Mouse (Mus musculus): ENCODE measurements around the gene Lrrc74b. TPM values are rescaled to one million over a fixed set of nuclear protein-coding genes. Genes with fewer than 3 reads are reported as not detected.
A peak's percentile ranks its signal among the peaks of the same experiment; 100 is the strongest.
"Not testable (repeated sequence)": the region's sequence is repeated elsewhere in the genome, so short reads cannot be mapped to it uniquely, and the experiment has no call there.

The Lrrc74b gene
- polyA plus RNA-seq, 1 experiment from 2014 or later = 0.89 TPM

DNA sequence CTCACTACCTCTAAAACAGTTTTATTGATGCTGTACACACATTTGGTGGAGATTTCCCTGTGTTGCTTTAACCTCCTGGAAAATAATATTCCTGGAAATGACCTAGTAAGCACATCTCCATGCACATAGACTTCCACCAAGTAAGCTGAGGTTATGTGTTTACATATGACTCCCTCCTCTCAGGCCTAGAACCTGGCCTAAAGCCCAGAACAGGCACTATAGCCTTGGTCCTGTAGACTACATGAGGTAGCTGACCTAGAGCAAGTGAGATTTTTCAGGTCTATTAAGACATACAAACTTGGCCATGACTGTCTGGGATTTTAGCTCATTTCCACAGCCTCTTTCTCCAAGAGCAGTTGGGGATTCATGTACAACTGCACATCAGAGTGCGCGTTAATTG, 50.9 kb downstream of the Lrrc74b start:
- Histone ChIP-seq H3K4me3 (peak overlapping the region; percentile 70; the same call in 1 of the 2 replicates), H3K4me2 (replicated peaks) (peak overlapping the region; percentile 72), H3K27ac (replicated peaks) (no peak overlapping the region), H3K36me3 (peaks cover 25% of the 10 kb centered on the region), H3K9me3 (no peaks in the 10 kb centered on the region), H3K4me1 (peaks cover 18% of the 10 kb centered on the region), H3K9ac (replicated peaks) (peak overlapping the region; percentile 86; the same call in 1 of the 2 replicates), H3K27me3 (no peaks in the 10 kb centered on the region)
- WGBS = 94% methylated on average over 2 of the region's 2 CpGs
- ATAC-seq (replicated peaks) = no peak

DNA sequence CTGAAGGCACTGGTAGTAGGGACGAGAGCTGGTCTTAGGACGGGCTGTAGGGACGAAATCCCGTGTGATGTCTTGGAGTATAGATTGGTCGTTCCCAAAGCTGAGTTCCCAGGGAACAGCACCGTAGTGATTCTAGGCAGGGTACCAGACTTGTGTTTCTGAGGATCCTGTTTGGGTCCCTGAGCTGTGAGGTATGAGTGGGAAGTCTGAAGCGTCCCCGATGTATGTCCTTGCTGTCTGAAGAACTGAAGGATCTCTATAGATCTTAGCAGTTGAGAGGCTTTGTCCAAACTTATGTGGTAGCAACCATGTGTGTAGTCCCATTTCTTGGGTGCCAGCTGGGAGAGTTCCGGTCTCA, 51.8 kb downstream of the Lrrc74b start:
- H3K4me2 ChIP-seq (replicated peaks) = peak overlapping the region; percentile 72
- peak overlapping the region; percentile 86 for H3K9ac ChIP-seq (replicated peaks)
- 8% methylated on average over 9 of the region's 9 CpGs for WGBS
- peaks cover 25% of the 10 kb centered on the region for H3K36me3 ChIP-seq
- H3K27ac ChIP-seq (replicated peaks) = peak overlapping the region; percentile 95
- H3K4me3 ChIP-seq = peak overlapping the region; percentile 70
- H3K9me3 ChIP-seq = no peaks in the 10 kb centered on the region
- ATAC-seq (replicated peaks) = no peak
- no peaks in the 10 kb centered on the region for H3K27me3 ChIP-seq
- peaks cover 18% of the 10 kb centered on the region for H3K4me1 ChIP-seq

DNA sequence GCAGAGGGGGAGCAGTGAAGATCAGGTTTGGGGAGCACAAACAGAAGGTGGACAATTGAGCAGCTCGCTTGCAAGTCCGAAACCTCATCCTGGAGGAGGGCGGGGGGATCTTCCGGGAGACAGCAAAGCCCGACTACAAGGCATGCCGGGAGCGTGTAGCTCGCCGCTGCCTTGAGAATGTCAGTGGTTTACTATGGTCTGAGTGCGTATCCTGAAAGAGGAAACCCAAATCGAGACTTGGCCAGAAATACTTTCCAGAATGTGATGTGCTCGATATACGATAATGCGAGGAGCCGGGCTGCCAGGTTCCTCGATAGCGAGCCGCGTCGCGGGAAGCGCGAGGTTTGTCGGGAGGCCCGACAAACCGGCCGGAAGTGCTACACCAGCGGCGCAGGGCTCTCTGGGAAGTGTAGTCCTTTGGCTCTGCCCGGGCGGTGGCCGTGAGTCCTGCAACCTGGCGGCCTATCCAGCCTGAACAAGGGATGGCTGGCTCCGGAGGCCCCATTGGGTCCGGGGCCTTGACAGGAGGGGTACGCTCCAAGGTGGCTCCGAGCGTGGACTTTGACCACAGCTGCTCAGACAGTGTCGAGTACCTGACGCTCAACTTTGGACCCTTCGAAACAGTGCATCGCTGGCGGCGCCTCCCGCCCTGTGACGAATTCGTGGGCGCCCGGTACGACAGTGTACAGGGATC, 52.4 kb downstream of the Lrrc74b start, which contains the start of gene Lztr1:
Gene Lztr1, plus strand, starts transcription at position 143 of the 694 bp plus-strand sequence.
- under 1% methylated on average over 50 of the region's 50 CpGs for WGBS
- Histone ChIP-seq H3K27ac (replicated peaks) (peak within 1 kb of the TSS; percentile 95), H3K4me1 (peaks cover 18% of the 10 kb centered on the region), H3K4me3 (peak within 1 kb of the TSS; percentile 70), H3K36me3 (peaks cover 20% of the 10 kb centered on the region), H3K9me3 (no peaks in the 10 kb centered on the region), H3K9ac (replicated peaks) (peak within 1 kb of the TSS; percentile 86), H3K4me2 (replicated peaks) (peak within 1 kb of the TSS; percentile 72), H3K27me3 (no peaks in the 10 kb centered on the region)
- ATAC-seq (replicated peaks) = peak; percentile 98

DNA sequence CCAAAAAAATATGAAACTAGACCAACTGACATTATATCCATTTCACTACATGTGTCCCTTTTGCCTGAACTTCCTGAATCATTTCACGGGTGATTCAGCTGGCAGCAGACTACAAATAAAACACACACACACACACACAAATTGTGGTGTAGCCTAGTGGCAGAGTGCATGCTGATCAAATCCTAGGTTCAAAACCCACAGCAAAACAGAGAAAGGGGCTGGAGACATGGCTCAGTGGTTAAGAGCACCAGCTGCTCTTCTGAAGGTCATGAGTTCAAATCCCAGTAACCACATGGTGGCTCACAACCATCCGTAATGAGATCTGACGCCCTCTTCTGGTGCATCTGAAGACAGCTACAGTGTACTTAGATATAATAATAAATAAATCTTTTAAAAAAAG, 53.0 kb downstream of the Lrrc74b start:
- Histone ChIP-seq H3K4me3 (peak overlapping the region; percentile 70), H3K9ac (replicated peaks) (peak overlapping the region; percentile 86), H3K4me2 (replicated peaks) (peak overlapping the region; percentile 72), H3K4me1 (peaks cover 18% of the 10 kb centered on the region), H3K36me3 (peaks cover 13% of the 10 kb centered on the region), H3K27ac (replicated peaks) (peak overlapping the region; percentile 95)
- 33% methylated on average over 3 of the region's 3 CpGs for WGBS
- ATAC-seq (replicated peaks); H3K27me3 ChIP-seq; H3K9me3 ChIP-seq: not testable (repeated sequence)

DNA sequence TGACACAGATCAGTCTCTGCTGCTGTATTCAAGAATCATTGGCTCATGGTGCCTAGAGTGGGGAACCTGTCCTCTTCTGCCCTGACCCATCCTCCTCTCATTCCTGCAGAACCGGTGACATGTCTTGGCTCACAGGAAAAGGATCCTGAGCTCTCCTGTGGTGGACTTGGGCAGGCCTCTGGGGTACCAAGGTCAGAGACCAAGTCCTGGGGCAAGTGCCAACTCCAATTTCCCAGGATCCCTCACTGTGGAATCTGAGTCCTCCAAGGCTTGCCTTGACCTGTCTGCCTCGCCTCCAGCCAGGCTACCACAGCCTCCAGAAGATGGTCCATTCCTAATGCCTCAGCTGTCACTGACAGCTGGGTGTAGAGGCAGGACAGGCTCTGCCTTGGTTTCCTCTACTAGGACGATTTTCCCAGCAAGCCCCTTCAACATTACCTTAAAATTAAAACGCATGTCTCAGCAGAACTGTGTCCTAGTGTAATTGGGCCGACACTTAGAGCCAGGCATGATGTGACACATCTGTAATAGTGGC, 54.0 kb downstream of the Lrrc74b start:
- Histone ChIP-seq H3K4me1 (peaks cover 18% of the 10 kb centered on the region), H3K4me3 (no peak overlapping the region), H3K36me3 (peaks cover 3% of the 10 kb centered on the region; the same call in 1 of the 2 replicates), H3K27me3 (no peaks in the 10 kb centered on the region), H3K9me3 (no peaks in the 10 kb centered on the region), H3K27ac (replicated peaks) (no peak overlapping the region), H3K9ac (replicated peaks) (no peak overlapping the region), H3K4me2 (replicated peaks) (no peak overlapping the region)
- WGBS = 83% methylated on average over 5 of the region's 5 CpGs
- ATAC-seq (replicated peaks) = no peak

DNA sequence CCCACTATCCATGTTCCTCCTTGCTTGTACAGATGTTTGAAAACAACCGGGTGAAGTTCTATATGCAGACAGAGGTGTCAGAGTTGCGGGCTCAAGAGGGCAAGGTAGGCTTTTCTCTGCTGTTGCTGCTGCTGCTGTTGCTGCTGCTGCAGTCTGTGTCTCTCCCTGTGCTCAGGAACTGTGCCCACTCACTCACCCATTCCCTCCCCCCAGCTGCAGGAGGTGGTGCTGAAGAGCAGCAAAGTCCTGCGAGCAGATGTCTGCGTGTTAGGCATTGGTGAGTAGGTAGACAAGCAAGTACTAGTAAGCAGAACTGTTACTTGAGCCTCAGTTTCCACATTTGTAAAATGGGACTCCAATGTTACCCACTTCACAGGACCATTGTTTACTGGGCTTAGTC, 58.4 kb downstream of the Lrrc74b start:
- Histone ChIP-seq H3K27ac (replicated peaks) (no peak overlapping the region), H3K9ac (replicated peaks) (no peak overlapping the region), H3K27me3 (no peaks in the 10 kb centered on the region), H3K4me2 (replicated peaks) (no peak overlapping the region), H3K36me3 (no peaks in the 10 kb centered on the region), H3K9me3 (no peaks in the 10 kb centered on the region), H3K4me1 (peaks cover 9% of the 10 kb centered on the region), H3K4me3 (no peak overlapping the region)
- WGBS = 88% methylated on average over 4 of the region's 4 CpGs
- no peak for ATAC-seq (replicated peaks)

DNA sequence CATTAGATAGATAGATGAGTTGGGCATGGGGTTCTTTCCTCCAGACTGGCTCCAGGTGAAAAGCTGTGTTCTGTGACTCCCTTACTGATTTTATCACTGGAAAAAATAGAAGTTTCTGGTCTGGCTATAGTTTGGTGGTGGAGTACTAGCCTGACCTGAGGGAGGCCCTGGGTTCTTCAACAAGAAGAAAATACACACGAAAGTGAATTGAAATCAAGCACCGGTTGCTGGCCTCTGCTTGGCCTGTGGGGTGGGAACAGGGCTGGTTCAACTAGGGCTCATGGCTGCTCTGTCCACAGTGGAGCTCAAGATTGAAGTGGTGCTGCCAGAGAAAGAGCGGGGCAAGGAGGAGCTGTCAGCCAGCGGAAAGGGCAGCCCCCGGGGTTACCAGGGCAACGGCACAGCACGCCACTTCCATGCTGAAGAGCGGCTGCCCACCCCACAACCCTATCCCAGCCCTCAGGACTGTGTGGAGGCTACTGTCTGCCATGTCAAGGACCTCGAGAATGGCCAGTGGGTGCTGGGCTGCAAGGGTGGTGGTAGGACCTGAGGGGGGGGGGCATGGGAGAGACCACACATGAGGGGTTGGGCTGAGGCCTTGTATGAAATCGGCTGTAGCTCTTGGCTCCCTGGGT, 61.7 kb downstream of the Lrrc74b start:
- H3K36me3 ChIP-seq = no peaks in the 10 kb centered on the region
- H3K4me2 ChIP-seq (replicated peaks) = peak overlapping the region; percentile 9; the same call in 1 of the 2 replicates
- WGBS = 13% methylated on average over 10 of the region's 10 CpGs
- ATAC-seq (replicated peaks) = peak; percentile 80
- H3K27ac ChIP-seq (replicated peaks) = peak overlapping the region; percentile 14; the same call in 1 of the 2 replicates
- no peak overlapping the region for H3K4me3 ChIP-seq
- H3K4me1 ChIP-seq = peaks cover 19% of the 10 kb centered on the region
- no peaks in the 10 kb centered on the region for H3K9me3 ChIP-seq
- H3K9ac ChIP-seq (replicated peaks) = no peak overlapping the region
- no peaks in the 10 kb centered on the region for H3K27me3 ChIP-seq

DNA sequence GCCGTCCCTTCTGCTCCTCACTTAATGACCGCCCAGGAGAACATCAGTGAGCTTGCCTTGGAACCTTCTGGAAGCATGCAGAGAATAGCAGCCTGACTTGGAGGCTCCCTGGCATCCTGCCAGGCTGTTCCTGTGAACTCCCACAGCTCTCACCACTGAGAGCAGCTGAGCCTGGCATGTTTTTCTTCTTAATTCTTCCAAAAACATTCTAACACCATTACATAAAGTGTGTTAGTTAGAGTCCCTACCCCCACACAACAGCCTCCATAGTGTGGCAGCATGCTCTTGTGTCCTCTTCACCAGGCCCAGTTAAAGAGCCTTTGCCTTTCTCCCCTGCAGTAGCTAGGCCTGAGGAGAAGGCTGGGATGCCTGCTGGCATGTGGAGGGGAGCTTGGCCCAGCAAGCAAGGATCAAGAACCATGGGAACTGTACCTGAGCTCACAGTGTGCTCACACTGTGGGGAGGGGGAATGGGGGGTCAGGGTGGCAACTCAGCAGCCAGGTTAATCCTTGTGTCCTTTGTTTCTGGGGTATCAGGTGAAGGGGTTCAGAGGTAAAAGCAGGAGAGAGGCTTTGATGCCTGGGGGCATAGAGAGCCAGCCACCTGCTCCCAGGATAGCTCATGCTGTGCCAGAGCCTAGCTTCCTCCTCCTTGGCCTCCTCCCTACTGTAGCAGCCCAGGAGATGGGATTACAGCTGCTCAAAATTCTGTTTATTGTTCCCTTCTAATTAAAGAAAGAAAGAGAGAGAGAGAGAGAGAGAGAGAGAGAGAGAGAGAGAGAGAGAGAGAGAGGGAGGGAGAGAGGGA, 64.3 kb downstream of the Lrrc74b start:
- no peak overlapping the region for H3K4me3 ChIP-seq
- no peaks in the 10 kb centered on the region for H3K9me3 ChIP-seq
- H3K27ac ChIP-seq (replicated peaks) = peak overlapping the region; percentile 79
- WGBS = 33% methylated on average over 2 of the region's 2 CpGs
- peaks cover 19% of the 10 kb centered on the region for H3K4me1 ChIP-seq
- H3K4me2 ChIP-seq (replicated peaks) = no peak overlapping the region
- no peak overlapping the region for H3K9ac ChIP-seq (replicated peaks)
- no peaks in the 10 kb centered on the region for H3K36me3 ChIP-seq
- ATAC-seq (replicated peaks) = peak; percentile 52
- no peaks in the 10 kb centered on the region for H3K27me3 ChIP-seq

Other genes starting within 250 kb of the Lrrc74b start
- gene Serpind1, start 229.9 kb downstream of the Lrrc74b start, polyA plus RNA-seq (2015; fragmentation: Nextera tagmentation; extraction: Ambion mirVana) = 1.0 and 1.8 TPM in 2 replicates
- 23.5 and 27.0 TPM in 2 replicates for gene Snap29, start 155.3 kb downstream of the Lrrc74b start, polyA plus RNA-seq (2015; fragmentation: Nextera tagmentation; extraction: Ambion mirVana)
- 56.1 and 58.9 TPM in 2 replicates for gene Pi4ka, start 154.9 kb downstream of the Lrrc74b start, polyA plus RNA-seq (2015; fragmentation: Nextera tagmentation; extraction: Ambion mirVana)
- 117 and 120 TPM in 2 replicates for gene Crkl, start 109.3 kb downstream of the Lrrc74b start, polyA plus RNA-seq (2015; fragmentation: Nextera tagmentation; extraction: Ambion mirVana)
- gene Aifm3, start 71.6 kb downstream of the Lrrc74b start, polyA plus RNA-seq (2015; fragmentation: Nextera tagmentation; extraction: Ambion mirVana) = 8.0 and 10.6 TPM in 2 replicates
- 120 and 133 TPM in 2 replicates for gene Lztr1, start 52.6 kb downstream of the Lrrc74b start, polyA plus RNA-seq (2015; fragmentation: Nextera tagmentation; extraction: Ambion mirVana)
- 65.8 and 67.7 TPM in 2 replicates for gene Thap7, start 30.1 kb downstream of the Lrrc74b start, polyA plus RNA-seq (2015; fragmentation: Nextera tagmentation; extraction: Ambion mirVana)
- gene P2rx6, start 638 bp upstream of the Lrrc74b start, polyA plus RNA-seq (2015; fragmentation: Nextera tagmentation; extraction: Ambion mirVana) = 1.1 and 1.9 TPM in 2 replicates
- gene Slc7a4, start 22.0 kb upstream of the Lrrc74b start, polyA plus RNA-seq (2015; fragmentation: Nextera tagmentation; extraction: Ambion mirVana) = 29.3 and 32.0 TPM in 2 replicates
- gene Smpd4, start 58.1 kb upstream of the Lrrc74b start, polyA plus RNA-seq (2015; fragmentation: Nextera tagmentation; extraction: Ambion mirVana) = 30.6 and 32.7 TPM in 2 replicates
- 6.6 and 8.3 TPM in 2 replicates for gene Ccdc74a, start 85.2 kb upstream of the Lrrc74b start, polyA plus RNA-seq (2015; fragmentation: Nextera tagmentation; extraction: Ambion mirVana)
- gene Med15, start 171.6 kb upstream of the Lrrc74b start, polyA plus RNA-seq (2015; fragmentation: Nextera tagmentation; extraction: Ambion mirVana) = 44.9 and 48.2 TPM in 2 replicates
- 69.7 and 72.1 TPM in 2 replicates for gene Klhl22, start 198.4 kb upstream of the Lrrc74b start, polyA plus RNA-seq (2015; fragmentation: Nextera tagmentation; extraction: Ambion mirVana)
- 1.3 TPM in 2 replicates for gene Scarf2, start 236.0 kb upstream of the Lrrc74b start, polyA plus RNA-seq (2015; fragmentation: Nextera tagmentation; extraction: Ambion mirVana)